Mouse (Mus musculus) midbrain, embryonic 15.5 days (tissue): ENCODE measurements at regions not wholly inside any gene's neighbourhood (a gene's known extent, or its start where the extent isn't known, plus 50 kb on each side); places are given as distances from the start of the nearest gene placed in this dataset.

Experiments used
- ATAC-seq: fragments of 200-750 bp; cut with Nextera tagmentation; replicated peaks from 2 replicates; pipeline ENCODE4 v1.8.0; 2017; ENCODE audit warnings: moderate TSS enrichment
- H3K27ac ChIP-seq: fragments of 300-500 bp; sonication (generic); 2 replicates; pipeline ENCODE4 v1.5.1; 2015; ENCODE audit warnings: mild to moderate bottlenecking, inconsistent platforms
- H3K27me3 ChIP-seq: fragments of 300-500 bp; sonication (generic); replicated peaks from 2 replicates; pipeline ENCODE4 v1.6.1; 2015; ENCODE audit warnings: inconsistent platforms
- H3K36me3 ChIP-seq: fragments of 300-500 bp; sonication (generic); replicated peaks from 2 replicates; pipeline ENCODE4 v1.6.1; 2015; ENCODE audit warnings: inconsistent platforms
- H3K4me1 ChIP-seq: fragments of 300-500 bp; sonication (generic); 2 replicates; pipeline ENCODE4 v1.6.1; 2015; ENCODE audit warnings: inconsistent platforms
- H3K4me2 ChIP-seq: fragments of 300-500 bp; sonication (generic); 2 replicates; pipeline ENCODE4 v1.6.1; 2015; ENCODE audit warnings: inconsistent platforms, mild to moderate bottlenecking, moderate library complexity
- H3K4me3 ChIP-seq: fragments of 300-500 bp; sonication (generic); 2 replicates; pipeline ENCODE4 v1.5.1; 2015; ENCODE audit warnings: mild to moderate bottlenecking, inconsistent platforms
- H3K9ac ChIP-seq: fragments of 300-500 bp; sonication (generic); 2 replicates; pipeline ENCODE4 v1.6.1; 2015; ENCODE audit warnings: mild to moderate bottlenecking, inconsistent platforms
- H3K9me3 ChIP-seq: fragments of 300-500 bp; sonication (generic); 2 replicates; pipeline ENCODE4 v1.6.1; 2016; ENCODE audit warnings: inconsistent platforms
- WGBS: fragments of 180-500 bp; shearing (Covaris S2); methylation state at CpG from one replicate; pipeline ENCODE4 v1.1.7; 2015; ENCODE audit warnings: mixed read lengths; 5-methylcytosine and 5-hydroxymethylcytosine counted together

DNA sequence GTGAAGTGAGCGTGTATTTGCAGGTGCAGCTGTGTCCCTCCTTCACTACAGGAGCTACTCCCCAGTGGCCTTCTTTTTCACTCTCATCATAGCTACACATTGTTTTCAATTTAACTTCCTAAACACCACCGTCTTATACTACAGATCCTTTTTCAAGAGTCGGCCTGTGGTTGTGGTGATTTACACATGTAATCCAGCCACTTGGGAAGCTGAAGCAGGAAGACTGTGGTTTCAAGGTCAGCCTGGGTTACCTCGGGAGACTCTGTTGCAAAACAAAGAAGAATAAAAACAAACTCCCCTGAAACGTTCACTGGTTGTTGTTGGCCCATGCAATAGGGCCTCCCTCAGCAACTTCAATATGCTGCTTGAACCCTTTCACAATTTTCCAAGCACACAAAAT, 153.8 kb upstream of the Kcnh8 start:
- H3K9ac ChIP-seq = no peak overlapping the region
- H3K9me3 ChIP-seq = no peaks in the 10 kb centered on the region
- H3K4me3 ChIP-seq = no peak overlapping the region
- 76% methylated on average over 5 of the region's 5 CpGs for WGBS
- no peaks in the 10 kb centered on the region for H3K36me3 ChIP-seq
- H3K27ac ChIP-seq = no peak overlapping the region
- H3K4me1 ChIP-seq = no peaks in the 10 kb centered on the region
- no peaks in the 10 kb centered on the region for H3K27me3 ChIP-seq
- no peak overlapping the region for H3K4me2 ChIP-seq
- ATAC-seq = no peak

DNA sequence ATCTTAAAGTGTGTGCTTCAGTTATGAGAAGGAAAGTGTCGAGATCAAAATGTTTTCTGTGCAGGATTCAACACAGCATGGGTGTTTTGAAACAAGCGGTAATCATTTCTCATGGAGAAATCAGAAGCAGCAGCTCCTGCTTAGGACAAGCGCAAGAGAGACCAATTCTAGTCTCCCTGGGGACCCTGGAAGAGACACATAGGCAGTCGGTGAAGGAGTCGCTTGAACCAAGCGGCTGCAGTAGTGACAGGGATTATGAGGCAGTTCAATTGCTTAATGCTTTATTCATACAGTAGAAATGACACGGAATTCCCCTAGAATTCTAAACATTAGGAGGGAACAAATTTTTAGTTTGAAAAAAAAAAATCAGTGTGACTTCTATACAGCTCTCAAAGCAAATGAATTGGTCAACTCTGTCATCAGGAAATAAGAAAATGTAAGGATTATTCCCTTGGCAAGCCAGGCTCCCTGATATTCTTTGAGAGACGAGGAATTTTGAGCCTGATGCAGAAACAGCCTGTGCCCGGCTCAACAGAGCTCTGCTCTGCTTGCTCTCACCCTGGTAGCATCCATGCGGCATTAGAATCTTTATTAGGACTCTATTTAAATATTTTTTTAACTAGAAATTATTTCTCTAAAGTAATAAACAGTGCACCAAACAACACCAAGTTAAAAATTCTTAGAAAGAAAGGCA, 143.1 kb upstream of the Kcnh8 start:
- ATAC-seq = peak; percentile 66
- 14% methylated on average over 10 of the region's 10 CpGs for WGBS
- H3K9ac ChIP-seq = no peak overlapping the region
- H3K4me2 ChIP-seq = peak overlapping the region; percentile 30
- no peak overlapping the region for H3K27ac ChIP-seq
- H3K36me3 ChIP-seq = no peaks in the 10 kb centered on the region
- H3K4me3 ChIP-seq = no peak overlapping the region
- H3K27me3 ChIP-seq = no peaks in the 10 kb centered on the region
- peaks cover 22% of the 10 kb centered on the region for H3K4me1 ChIP-seq
- H3K9me3 ChIP-seq = no peaks in the 10 kb centered on the region

DNA sequence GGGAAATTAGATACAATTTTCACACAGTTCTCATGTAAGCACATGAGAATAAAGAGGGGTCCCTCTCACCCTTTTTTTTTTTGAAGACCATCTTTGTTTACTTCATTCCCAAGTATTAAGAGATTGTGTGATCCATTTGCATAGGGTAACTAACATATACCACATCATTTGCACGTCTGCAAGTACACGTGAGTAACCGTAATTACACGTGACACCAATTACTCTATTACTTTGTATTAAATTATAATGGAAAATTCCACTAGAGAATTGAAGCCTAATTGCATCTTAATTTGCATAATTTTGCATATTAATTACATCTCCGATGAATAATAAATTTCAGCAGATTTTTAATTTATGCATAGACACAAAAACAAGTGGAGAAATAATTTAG, 142.5 kb upstream of the Kcnh8 start:
- peaks cover 22% of the 10 kb centered on the region for H3K4me1 ChIP-seq
- 65% methylated on average over 5 of the region's 5 CpGs for WGBS
- no peaks in the 10 kb centered on the region for H3K27me3 ChIP-seq
- H3K36me3 ChIP-seq = no peaks in the 10 kb centered on the region
- H3K4me2 ChIP-seq = no peak overlapping the region
- no peak for ATAC-seq
- H3K27ac ChIP-seq = no peak overlapping the region
- H3K4me3 ChIP-seq = no peak overlapping the region
- no peaks in the 10 kb centered on the region for H3K9me3 ChIP-seq
- H3K9ac ChIP-seq = no peak overlapping the region

DNA sequence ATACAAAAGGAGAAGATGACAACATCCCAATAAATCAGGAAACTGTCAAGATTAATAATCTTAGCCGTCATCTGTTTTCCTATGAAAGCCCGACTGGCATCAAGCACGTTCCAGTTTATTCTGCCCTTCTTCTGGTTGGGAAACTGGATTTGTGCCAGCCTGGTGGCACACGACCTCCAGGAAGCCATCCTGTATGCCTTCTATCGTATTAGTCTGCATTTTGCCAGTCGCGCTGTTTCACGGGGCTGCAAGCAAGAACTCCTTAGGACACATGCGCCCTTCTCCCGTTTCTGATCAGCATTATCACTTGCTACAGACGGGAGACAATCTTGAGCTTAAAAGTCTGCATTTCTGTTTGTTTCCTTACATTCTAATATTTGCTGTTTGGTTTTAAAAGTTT, 141.2 kb upstream of the Kcnh8 start:
- 28% methylated on average over 11 of the region's 11 CpGs for WGBS
- Histone ChIP-seq H3K4me2 (peak overlapping the region; percentile 16), H3K9me3 (no peaks in the 10 kb centered on the region), H3K9ac (no peak overlapping the region), H3K4me1 (peaks cover 22% of the 10 kb centered on the region), H3K27ac (0 out of 2 replicates have a peak overlapping the region, but pooled peaks have one; percentile 38), H3K27me3 (no peaks in the 10 kb centered on the region), H3K36me3 (no peaks in the 10 kb centered on the region), H3K4me3 (no peak overlapping the region)
- peak; percentile 53 for ATAC-seq

DNA sequence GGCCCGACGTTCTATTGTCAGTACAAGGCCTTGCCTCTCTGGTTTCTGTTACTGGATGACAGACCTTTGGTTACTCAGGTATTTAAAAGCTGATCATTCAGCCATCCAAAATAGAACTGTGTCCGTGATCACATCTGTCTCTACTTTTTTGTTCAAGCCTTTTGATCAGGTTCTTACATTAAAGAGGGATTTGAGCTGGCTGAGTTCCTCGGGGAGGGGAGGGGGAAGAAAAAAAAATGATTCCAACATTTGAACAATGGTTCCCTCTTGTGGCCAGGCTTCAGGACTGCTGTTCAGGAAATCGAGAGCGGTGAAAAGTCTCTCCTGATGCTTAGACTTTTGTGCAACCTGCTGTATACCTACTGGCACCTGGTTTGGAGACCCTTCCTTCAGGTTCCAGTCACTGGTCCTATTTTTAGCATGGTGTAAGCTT, 140.8 kb upstream of the Kcnh8 start:
- 10% methylated on average over 6 of the region's 6 CpGs for WGBS
- peak; percentile 68 for ATAC-seq
- H3K4me1 ChIP-seq = peaks cover 22% of the 10 kb centered on the region
- no peaks in the 10 kb centered on the region for H3K27me3 ChIP-seq
- no peak overlapping the region for H3K9ac ChIP-seq
- H3K4me3 ChIP-seq = no peak overlapping the region
- H3K4me2 ChIP-seq = peak overlapping the region; percentile 16
- no peaks in the 10 kb centered on the region for H3K36me3 ChIP-seq
- H3K9me3 ChIP-seq = no peaks in the 10 kb centered on the region
- 0 out of 2 replicates have a peak overlapping the region, but pooled peaks have one; percentile 38 for H3K27ac ChIP-seq

DNA sequence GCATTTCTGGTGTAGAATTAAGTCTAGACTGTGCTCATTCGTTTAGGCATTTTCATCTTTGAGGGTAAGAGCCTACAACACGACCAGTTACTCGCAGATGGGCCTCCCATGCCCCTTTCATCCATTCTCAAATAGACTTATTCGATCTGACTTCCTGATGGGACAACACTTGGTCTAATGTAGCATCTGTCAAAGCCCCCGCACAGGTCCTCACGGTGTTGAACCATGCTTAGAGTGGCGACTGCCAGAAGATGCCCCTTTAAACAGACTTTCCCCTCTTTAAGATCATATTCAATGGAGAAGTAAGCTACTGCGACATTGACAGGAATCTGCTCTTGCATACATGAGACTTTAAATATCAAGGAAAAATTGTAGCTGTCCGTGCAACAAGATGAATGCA, 140.1 kb upstream of the Kcnh8 start:
- no peaks in the 10 kb centered on the region for H3K9me3 ChIP-seq
- H3K27me3 ChIP-seq = no peaks in the 10 kb centered on the region
- 80% methylated on average over 9 of the region's 9 CpGs for WGBS
- peaks cover 22% of the 10 kb centered on the region for H3K4me1 ChIP-seq
- no peak overlapping the region for H3K4me3 ChIP-seq
- no peaks in the 10 kb centered on the region for H3K36me3 ChIP-seq
- no peak for ATAC-seq
- no peak overlapping the region for H3K9ac ChIP-seq
- H3K27ac ChIP-seq = no peak overlapping the region
- no peak overlapping the region for H3K4me2 ChIP-seq

DNA sequence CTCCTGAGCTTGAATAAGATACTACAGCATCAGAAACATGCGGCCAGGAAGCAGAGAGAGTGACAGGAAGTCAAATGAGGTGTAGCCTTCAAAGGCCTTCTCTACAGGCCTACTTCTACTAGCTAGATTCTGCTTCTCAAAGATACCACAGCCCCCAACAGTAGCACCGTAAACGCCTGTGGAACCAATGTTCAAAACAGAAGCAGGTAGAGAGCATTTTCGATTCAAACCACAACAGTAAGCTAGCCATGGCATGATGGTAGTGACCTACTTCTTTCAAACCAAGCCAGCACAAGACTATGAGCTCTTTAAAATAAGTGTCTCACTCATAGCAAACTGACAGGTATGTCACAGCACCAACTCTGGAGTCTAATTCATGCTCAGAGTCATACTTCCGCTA, 134.0 kb upstream of the Kcnh8 start:
- 94% methylated on average over 5 of the region's 5 CpGs for WGBS
- Histone ChIP-seq H3K9ac (no peak overlapping the region), H3K27ac (no peak overlapping the region), H3K4me2 (no peak overlapping the region), H3K9me3 (no peaks in the 10 kb centered on the region), H3K36me3 (no peaks in the 10 kb centered on the region), H3K4me1 (no peaks in the 10 kb centered on the region), H3K27me3 (no peaks in the 10 kb centered on the region), H3K4me3 (no peak overlapping the region)
- ATAC-seq = no peak

DNA sequence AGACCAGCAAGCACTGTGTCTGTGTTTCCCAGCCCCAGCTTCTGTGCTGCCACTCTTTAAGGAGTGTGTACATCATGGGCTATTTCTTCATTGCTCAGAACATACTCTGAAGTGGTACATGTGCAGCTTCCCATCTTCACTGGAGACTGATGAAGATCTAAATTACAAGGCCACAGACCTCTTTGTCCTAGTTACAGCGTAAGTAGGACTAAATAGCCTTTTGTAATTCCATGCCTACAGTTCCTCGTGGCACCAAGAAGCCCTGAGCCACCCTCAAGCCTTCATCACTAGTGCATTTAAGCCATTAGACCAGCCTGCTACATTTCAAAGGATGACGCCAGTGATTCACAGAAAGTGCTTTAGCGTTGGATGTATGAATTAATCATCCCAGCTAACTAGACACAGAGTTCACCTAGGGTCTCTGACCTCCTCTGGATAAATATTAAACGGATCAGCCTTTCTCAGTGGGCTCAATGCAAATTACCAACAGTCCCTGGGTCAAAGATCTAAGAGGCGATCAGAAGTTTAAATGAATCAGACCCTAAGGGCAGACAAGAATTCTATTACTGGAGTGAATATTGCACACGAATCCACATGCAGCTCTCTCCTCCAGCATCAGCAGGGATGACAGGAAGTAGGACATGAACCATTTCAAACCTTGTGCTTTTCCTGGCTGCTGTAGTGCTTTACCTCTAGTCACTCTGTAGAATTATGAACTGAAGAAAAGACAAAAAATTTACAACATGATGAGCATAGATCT, 123.0 kb upstream of the Kcnh8 start:
- Histone ChIP-seq H3K9me3 (no peaks in the 10 kb centered on the region), H3K4me1 (peaks cover 9% of the 10 kb centered on the region; the same call in 1 of the 2 replicates), H3K36me3 (no peaks in the 10 kb centered on the region), H3K27me3 (no peaks in the 10 kb centered on the region), H3K9ac (no peak overlapping the region), H3K4me2 (no peak overlapping the region), H3K27ac (no peak overlapping the region), H3K4me3 (no peak overlapping the region)
- ATAC-seq = peak; percentile 60
- WGBS = 28% methylated on average over 7 of the region's 7 CpGs

DNA sequence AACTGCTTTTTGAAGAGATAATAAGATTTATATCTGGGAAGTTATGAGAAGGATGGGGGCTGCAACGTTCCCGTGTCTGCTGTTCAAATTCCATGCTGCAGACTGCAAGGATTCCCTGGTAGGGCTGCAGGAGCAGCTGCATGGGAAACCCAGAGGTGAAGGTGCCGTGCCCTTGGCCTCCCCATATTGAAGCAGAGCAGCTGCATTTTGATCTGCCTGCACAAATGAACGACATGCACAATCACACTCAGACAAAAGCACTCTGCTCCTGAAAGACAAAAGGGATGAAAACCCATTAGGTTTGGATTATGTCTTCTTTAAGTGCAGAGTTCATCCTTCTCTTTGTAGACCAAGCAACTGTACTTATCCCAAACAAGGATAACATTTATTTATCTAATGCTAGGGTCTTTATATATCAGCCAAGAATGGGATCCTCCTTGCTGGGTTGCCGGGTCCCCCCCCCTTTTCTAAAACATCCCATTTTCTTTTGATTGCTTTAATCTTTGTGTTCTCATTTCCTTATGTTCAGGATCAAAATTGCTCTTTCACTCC, 122.3 kb upstream of the Kcnh8 start:
- Histone ChIP-seq H3K4me2 (no peak overlapping the region), H3K4me3 (no peak overlapping the region), H3K9ac (no peak overlapping the region), H3K36me3 (no peaks in the 10 kb centered on the region), H3K27ac (no peak overlapping the region), H3K9me3 (no peaks in the 10 kb centered on the region), H3K4me1 (peaks cover 9% of the 10 kb centered on the region; the same call in 1 of the 2 replicates), H3K27me3 (no peaks in the 10 kb centered on the region)
- 19% methylated on average over 5 of the region's 5 CpGs for WGBS
- peak; percentile 39; the same call in 1 of the 2 replicates for ATAC-seq

DNA sequence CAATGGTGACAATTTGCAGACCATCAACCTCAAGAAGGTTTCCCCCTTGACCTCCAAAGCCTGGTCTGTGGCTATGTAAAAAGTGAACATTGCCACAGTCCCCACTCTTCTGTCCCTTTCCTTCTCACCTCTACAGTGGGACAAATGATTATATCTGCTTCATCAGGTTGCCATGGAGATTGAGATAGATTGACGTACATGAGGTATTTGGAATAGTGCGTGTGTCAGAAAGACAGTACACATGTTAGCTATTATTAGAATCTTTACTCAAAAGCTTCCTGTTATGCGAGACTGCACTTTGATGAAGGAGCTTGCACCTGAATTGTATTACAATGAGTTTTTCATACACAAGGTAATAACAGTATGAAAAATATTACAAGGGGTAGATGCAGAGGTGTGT, 95.7 kb upstream of the Kcnh8 start:
- Histone ChIP-seq H3K36me3 (no peaks in the 10 kb centered on the region), H3K27me3 (no peaks in the 10 kb centered on the region), H3K9me3 (no peaks in the 10 kb centered on the region), H3K4me3 (no peak overlapping the region), H3K9ac (no peak overlapping the region), H3K4me2 (no peak overlapping the region), H3K27ac (no peak overlapping the region), H3K4me1 (no peaks in the 10 kb centered on the region)
- 72% methylated on average over 3 of the region's 3 CpGs for WGBS
- ATAC-seq = no peak

DNA sequence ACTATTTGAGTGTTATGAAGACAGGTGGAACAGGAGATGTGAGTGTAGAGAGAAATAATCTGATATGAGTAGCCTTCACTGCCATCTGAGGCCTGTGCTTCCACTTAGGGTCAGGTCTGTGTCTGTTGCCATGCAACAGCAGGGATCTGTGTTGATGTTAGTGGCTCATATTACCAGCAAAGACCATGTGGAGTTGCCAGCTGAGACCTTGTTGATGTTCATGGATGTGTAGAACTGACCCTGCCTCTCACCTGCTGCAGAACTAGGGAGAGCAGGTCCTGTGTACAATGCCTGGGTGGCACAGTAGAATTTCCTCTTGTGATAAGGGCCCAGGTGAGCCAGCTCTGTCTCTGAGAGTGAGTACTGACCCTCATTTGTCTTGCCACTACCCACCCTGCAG, 72.2 kb upstream of the Kcnh8 start:
- H3K4me3 ChIP-seq = no peak overlapping the region
- ATAC-seq = no peak
- H3K27me3 ChIP-seq = no peaks in the 10 kb centered on the region
- no peak overlapping the region for H3K4me2 ChIP-seq
- H3K9me3 ChIP-seq = no peaks in the 10 kb centered on the region
- H3K4me1 ChIP-seq = no peaks in the 10 kb centered on the region
- no peak overlapping the region for H3K27ac ChIP-seq
- no peak overlapping the region for H3K9ac ChIP-seq
- no peaks in the 10 kb centered on the region for H3K36me3 ChIP-seq
